Mouse (Mus musculus): ENCODE results near the gene Cpm. TPM values are rescaled to one million over a fixed set of nuclear protein-coding genes. Genes with fewer than 3 reads are reported as not detected.

Gene Cpm
- polyA plus RNA-seq, 2 experiments: 3.9 to 9.1 TPM

DNA sequence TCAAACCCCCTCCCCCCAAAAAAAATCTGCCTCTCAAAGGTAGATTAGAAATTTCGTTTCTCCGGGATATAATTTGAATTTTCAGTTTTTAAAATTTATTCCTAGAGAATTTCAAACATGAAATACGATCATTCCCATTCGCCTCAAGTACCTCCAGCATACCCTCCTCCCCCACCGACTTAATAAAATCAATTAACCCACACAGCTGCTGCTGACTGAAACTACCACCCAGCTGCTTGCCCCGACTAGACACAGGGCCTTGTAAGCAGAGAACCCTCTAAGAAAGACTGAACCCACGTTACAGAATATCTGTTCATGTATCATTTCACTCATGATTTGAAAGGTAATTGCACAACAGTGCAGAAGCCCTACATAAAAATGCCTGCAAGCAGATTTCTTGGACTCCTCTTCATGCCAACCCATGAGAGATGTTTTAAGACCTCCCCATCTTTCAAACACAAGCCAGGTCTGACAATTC is 16.2 kb downstream of the Cpm start:
- H3K4me1 ChIP-seq (replicated peaks; ENCODE audit: control insufficient read depth in 2 of 2, insufficient read depth in 2 of 2, low read length in 1 of 2): no peaks in the 10 kb centered on the region; a peak in 1 of 4 replicates
- H3K4me2 ChIP-seq (ENCODE audit: low read depth): no peak overlapping the region
- no peaks in the 10 kb centered on the region for H3K9me3 ChIP-seq (ENCODE audit: control insufficient read depth, low read length)
- H3K9ac ChIP-seq (replicated peaks): no peak overlapping the region
- H3K4me3 ChIP-seq (ENCODE audit: insufficient read depth in 1 of 2, low read depth in 2 of 2, low read length in 2 of 2): no peak overlapping the region
- WGBS (ENCODE audit: insufficient replicate concordance): 65% methylated on average over 7 of the region's 7 CpGs
- TF ChIP-seq EP300 (IDR thresholded peaks at IDR 0.05; ENCODE audit: low read depth) (no peak), CTCF (IDR thresholded peaks at IDR 0.05; ENCODE audit: low read depth) (no peak)
- no peaks in the 10 kb centered on the region for H3K27me3 ChIP-seq (ENCODE audit: control insufficient read depth, insufficient read depth, low read length)
- DNase-seq (ENCODE audit: low read depth in 3 of 3, low spot score in 3 of 3): no peak
- H3K36me3 ChIP-seq (replicated peaks; ENCODE audit: control insufficient read depth, insufficient read depth, low read depth): no peaks in the 10 kb centered on the region
- no peak for ATAC-seq (ENCODE audit: insufficient read depth)
- H3K27ac ChIP-seq: no peak overlapping the region

DNA sequence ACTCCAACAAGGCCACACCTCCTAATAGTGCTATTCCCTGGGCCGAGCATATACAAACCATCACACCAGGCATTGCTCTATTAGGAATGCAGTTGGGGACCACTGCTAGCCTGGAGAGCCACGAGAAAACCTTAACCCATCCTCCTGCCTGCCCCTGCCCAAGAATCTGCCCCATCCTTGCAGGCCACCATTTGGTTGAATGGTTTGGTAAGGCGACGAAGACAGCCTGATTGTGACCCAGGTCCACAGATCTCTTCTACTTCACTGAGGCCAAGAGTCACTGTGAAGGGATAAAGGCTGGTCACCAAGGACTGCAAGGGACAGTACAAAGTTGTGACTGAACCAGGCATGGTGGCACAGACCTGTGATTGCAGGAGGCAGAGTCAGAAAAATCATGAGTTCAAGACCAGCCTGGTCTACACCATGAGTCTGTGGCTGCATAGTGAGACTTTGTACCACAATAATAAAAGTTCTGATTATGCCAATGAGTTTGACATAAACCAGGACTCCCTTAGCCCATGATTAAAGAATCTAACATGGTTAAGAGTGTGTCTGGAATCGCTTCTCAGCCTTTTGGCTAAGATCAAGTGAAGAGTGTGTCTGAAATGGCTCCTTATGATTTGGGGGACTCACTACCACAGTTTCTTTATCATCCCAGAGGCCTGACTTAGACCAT is 17.3 kb downstream of the Cpm start:
- Histone ChIP-seq H3K27me3 (ENCODE audit: control insufficient read depth, insufficient read depth, low read length) (no peaks in the 10 kb centered on the region), H3K4me1 (replicated peaks; ENCODE audit: control insufficient read depth in 2 of 2, insufficient read depth in 2 of 2, low read length in 1 of 2) (no peaks in the 10 kb centered on the region; a peak in 1 of 4 replicates), H3K4me3 (ENCODE audit: insufficient read depth in 1 of 2, low read depth in 2 of 2, low read length in 2 of 2) (no peak overlapping the region), H3K9me3 (ENCODE audit: control insufficient read depth, low read length) (no peaks in the 10 kb centered on the region), H3K36me3 (replicated peaks; ENCODE audit: control insufficient read depth, insufficient read depth, low read depth) (no peaks in the 10 kb centered on the region), H3K27ac (no peak overlapping the region), H3K9ac (replicated peaks) (no peak overlapping the region), H3K4me2 (ENCODE audit: low read depth) (no peak overlapping the region)
- ATAC-seq (ENCODE audit: insufficient read depth): no peak
- TF ChIP-seq EP300 (IDR thresholded peaks at IDR 0.05; ENCODE audit: low read depth) (no peak), CTCF (IDR thresholded peaks at IDR 0.05; ENCODE audit: low read depth) (no peak)
- DNase-seq (ENCODE audit: low read depth in 3 of 3, low spot score in 3 of 3): no peak
- 70% methylated on average over 5 of the region's 5 CpGs for WGBS (ENCODE audit: insufficient replicate concordance)

DNA sequence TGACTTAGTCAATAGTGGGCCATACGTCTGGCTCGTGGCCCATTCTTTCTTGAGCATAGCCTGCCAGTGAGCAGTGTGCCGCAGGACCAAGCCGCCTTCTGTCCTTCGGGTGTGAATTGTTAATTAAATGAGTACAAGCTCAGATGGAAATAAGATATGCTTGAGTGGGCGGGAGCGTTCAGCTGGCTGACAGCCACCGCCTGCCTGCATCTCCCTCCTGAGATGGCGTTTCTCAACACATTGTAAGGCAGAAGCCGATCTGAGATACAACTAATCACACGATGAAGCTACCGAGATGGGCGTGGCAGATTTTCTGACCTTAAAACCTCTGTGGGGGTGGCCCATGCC is 17.8 kb downstream of the Cpm start:
- DNase-seq (ENCODE audit: low read depth in 3 of 3, low spot score in 3 of 3): no peak
- no peak for ATAC-seq (ENCODE audit: insufficient read depth)
- Histone ChIP-seq H3K4me1 (replicated peaks; ENCODE audit: control insufficient read depth in 2 of 2, insufficient read depth in 2 of 2, low read length in 1 of 2) (no peaks in the 10 kb centered on the region; a peak in 1 of 4 replicates), H3K4me2 (ENCODE audit: low read depth) (no peak overlapping the region), H3K36me3 (replicated peaks; ENCODE audit: control insufficient read depth, insufficient read depth, low read depth) (no peaks in the 10 kb centered on the region), H3K27me3 (ENCODE audit: control insufficient read depth, insufficient read depth, low read length) (no peaks in the 10 kb centered on the region), H3K9me3 (ENCODE audit: control insufficient read depth, low read length) (no peaks in the 10 kb centered on the region), H3K9ac (replicated peaks) (no peak overlapping the region), H3K27ac (no peak overlapping the region), H3K4me3 (ENCODE audit: insufficient read depth in 1 of 2, low read depth in 2 of 2, low read length in 2 of 2) (no peak overlapping the region)
- WGBS (ENCODE audit: insufficient replicate concordance): 75% methylated on average over 13 of the region's 13 CpGs
- TF ChIP-seq CTCF (IDR thresholded peaks at IDR 0.05; ENCODE audit: low read depth): no peak
- no peak for TF ChIP-seq EP300 (IDR thresholded peaks at IDR 0.05; ENCODE audit: low read depth)

DNA sequence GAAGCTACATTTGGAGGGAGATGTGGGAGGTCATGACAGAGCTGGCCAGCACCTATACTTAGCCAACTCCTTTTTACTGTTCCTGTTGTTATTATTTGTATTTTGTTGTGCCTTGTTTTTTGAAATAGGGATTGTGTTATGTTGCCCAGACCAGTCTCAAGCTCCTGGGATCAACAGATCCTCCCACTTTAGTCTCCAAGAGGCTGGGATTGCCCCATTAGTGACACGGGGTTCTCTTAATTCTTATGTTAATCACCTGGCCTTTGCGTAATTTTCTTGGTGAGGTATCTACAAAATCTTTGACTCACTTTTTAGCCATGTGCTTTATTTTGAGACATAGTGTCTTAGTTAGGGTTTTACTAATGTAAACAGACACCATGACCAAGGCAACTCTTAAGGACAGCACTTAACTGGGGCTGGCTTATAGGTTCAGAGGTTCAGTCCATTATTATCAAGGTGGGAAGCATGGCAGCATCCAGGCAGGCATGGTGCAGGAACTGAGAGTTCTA is 18.7 kb downstream of the Cpm start:
- Histone ChIP-seq H3K4me2 (ENCODE audit: low read depth) (no peak overlapping the region), H3K27ac (no peak overlapping the region), H3K9me3 (ENCODE audit: control insufficient read depth, low read length) (no peaks in the 10 kb centered on the region), H3K27me3 (ENCODE audit: control insufficient read depth, insufficient read depth, low read length) (no peaks in the 10 kb centered on the region), H3K9ac (replicated peaks) (no peak overlapping the region), H3K4me3 (ENCODE audit: insufficient read depth in 1 of 2, low read depth in 2 of 2, low read length in 2 of 2) (no peak overlapping the region), H3K36me3 (replicated peaks; ENCODE audit: control insufficient read depth, insufficient read depth, low read depth) (no peaks in the 10 kb centered on the region), H3K4me1 (replicated peaks; ENCODE audit: control insufficient read depth in 2 of 2, insufficient read depth in 2 of 2, low read length in 1 of 2) (no peaks in the 10 kb centered on the region; a peak in 1 of 4 replicates)
- TF ChIP-seq EP300 (IDR thresholded peaks at IDR 0.05; ENCODE audit: low read depth) (no peak), CTCF (IDR thresholded peaks at IDR 0.05; ENCODE audit: low read depth) (no peak)
- DNase-seq (ENCODE audit: low read depth in 3 of 3, low spot score in 3 of 3) (no peak), ATAC-seq (ENCODE audit: insufficient read depth) (no peak)
- WGBS (ENCODE audit: insufficient replicate concordance): 65% methylated on average over 2 of the region's 2 CpGs

DNA sequence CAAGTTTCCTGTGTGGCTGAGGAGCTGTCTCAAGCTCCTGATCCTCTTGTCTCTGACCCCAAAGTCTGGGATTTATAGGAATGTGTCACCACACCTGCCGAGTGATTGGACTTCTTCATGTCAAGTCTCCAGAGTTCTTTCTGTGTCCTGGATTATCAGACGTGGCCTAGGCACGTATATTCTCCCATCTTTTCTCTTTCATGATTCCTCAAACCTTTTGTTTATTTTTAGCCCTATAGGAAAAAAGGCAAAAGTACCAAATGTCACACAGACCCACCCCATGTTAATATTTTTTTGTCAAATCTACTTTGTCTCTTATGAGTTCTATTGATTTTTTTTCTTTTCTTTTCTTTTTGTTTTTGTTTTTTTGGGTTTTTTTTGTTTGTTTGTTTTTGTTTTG is 19.3 kb downstream of the Cpm start:
- DNase-seq (ENCODE audit: low read depth in 3 of 3, low spot score in 3 of 3): no peak
- WGBS (ENCODE audit: insufficient replicate concordance): 60% methylated on average over 3 of the region's 3 CpGs
- Histone ChIP-seq H3K27me3 (ENCODE audit: control insufficient read depth, insufficient read depth, low read length) (no peaks in the 10 kb centered on the region), H3K4me1 (replicated peaks; ENCODE audit: control insufficient read depth in 2 of 2, insufficient read depth in 2 of 2, low read length in 1 of 2) (no peaks in the 10 kb centered on the region), H3K9ac (replicated peaks) (no peak overlapping the region), H3K4me3 (ENCODE audit: insufficient read depth in 1 of 2, low read depth in 2 of 2, low read length in 2 of 2) (no peak overlapping the region), H3K9me3 (ENCODE audit: control insufficient read depth, low read length) (no peaks in the 10 kb centered on the region), H3K36me3 (replicated peaks; ENCODE audit: control insufficient read depth, insufficient read depth, low read depth) (no peaks in the 10 kb centered on the region), H3K4me2 (ENCODE audit: low read depth) (no peak overlapping the region), H3K27ac (no peak overlapping the region)
- ATAC-seq (ENCODE audit: insufficient read depth): no peak
- TF ChIP-seq EP300 (IDR thresholded peaks at IDR 0.05; ENCODE audit: low read depth) (no peak), CTCF (IDR thresholded peaks at IDR 0.05; ENCODE audit: low read depth) (no peak)

All from liver, embryonic 14.5 days (tissue).